Mouse (Mus musculus) liver, embryonic 14.5 days (tissue): Measurements from ENCODE around the gene Pllp. TPM values are rescaled to one million over a fixed set of nuclear protein-coding genes. Genes with fewer than 3 reads are reported as not detected.

Experiments
- ATAC-seq: fragments of 200-750 bp; cut with Nextera tagmentation; 2 replicates; pipeline ENCODE4 v1.8.0; 2017; ENCODE audit warnings: moderate number of reproducible peaks, mild to moderate bottlenecking, moderate library complexity; ENCODE audit not compliant: insufficient read depth
- DNase-seq, 3 experiments: peaks; one replicate each; pipeline ENCODE4 v3.0.0-alpha.2; 2012 to 2013; ENCODE audit warnings: low read depth in 3 of 3, low spot score in 3 of 3
- H3K27ac ChIP-seq: fragments of 300-500 bp; sonication (generic); 2 replicates; pipeline ENCODE4 v1.5.1; 2014; ENCODE audit warnings: moderate library complexity, mild to moderate bottlenecking, control low read depth, inconsistent platforms
- H3K27me3 ChIP-seq: fragments of 300-500 bp; sonication (generic); 2 replicates; pipeline ENCODE4 v1.6.1; 2014; ENCODE audit warnings: mild to moderate bottlenecking, low read length, moderate library complexity; ENCODE audit not compliant: control insufficient read depth, insufficient read depth
- H3K36me3 ChIP-seq: fragments of 300-500 bp; sonication (generic); replicated peaks from 2 replicates; pipeline ENCODE4 v1.6.1; 2014; ENCODE audit warnings: low read depth; ENCODE audit not compliant: control insufficient read depth, insufficient read depth
- H3K4me1 ChIP-seq, 2 experiments: fragments of 200-500 bp in 1 of 2; fragments of 300-500 bp in 1 of 2; sonication (generic) in 1 of 2; replicated peaks; 2 replicates each; pipeline ENCODE4 v1.6.1; 2012 to 2014; ENCODE audit warnings: antibody characterized with exemption in 1 of 2, inconsistent platforms in 1 of 2, low read length in 1 of 2; ENCODE audit not compliant: control insufficient read depth in 2 of 2, insufficient read depth in 2 of 2
- H3K4me2 ChIP-seq: fragments of 300-500 bp; sonication (generic); 2 replicates; pipeline ENCODE4 v1.6.1; 2014; ENCODE audit warnings: low read depth, mild to moderate bottlenecking, control low read depth, moderate library complexity
- H3K4me3 ChIP-seq, 2 experiments: fragments of 200-500 bp in 1 of 2; fragments of 300-500 bp in 1 of 2; sonication (generic) in 1 of 2; 2 replicates each; pipeline ENCODE4 v1.5.1; 2012 to 2014; ENCODE audit warnings: low read depth in 2 of 2, low read length in 2 of 2, mild to moderate bottlenecking in 2 of 2, control low read depth in 1 of 2, inconsistent platforms in 1 of 2, moderate library complexity in 1 of 2; ENCODE audit not compliant: insufficient read depth in 1 of 2
- H3K9ac ChIP-seq: fragments of 300-500 bp; sonication (generic); replicated peaks from 2 replicates; pipeline ENCODE4 v1.6.1; 2014; ENCODE audit warnings: mild to moderate bottlenecking, control low read depth, moderate library complexity
- H3K9me3 ChIP-seq: fragments of 300-500 bp; sonication (generic); 2 replicates; pipeline ENCODE4 v1.6.1; 2016; ENCODE audit warnings: low read length, mixed read lengths; ENCODE audit not compliant: control insufficient read depth
- CTCF ChIP-seq: IDR thresholded peaks from 2 replicates; pipeline ENCODE4 v1.5.1; 2016; ENCODE audit warnings: antibody characterized with exemption, low read depth, control low read depth
- EP300 ChIP-seq: IDR thresholded peaks from 2 replicates; pipeline ENCODE4 v1.6.1; 2016; ENCODE audit warnings: antibody characterized with exemption, low read depth
- WGBS: fragments of 180-500 bp; shearing (Covaris S2); extraction: QIAGEN DNeasy Blood & Tissue Kit; methylation state at CpG from one replicate; pipeline ENCODE4 v1.1.7; 2014; ENCODE audit not compliant: insufficient replicate concordance; 5-methylcytosine and 5-hydroxymethylcytosine counted together
- polyA plus RNA-seq, 2 experiments: library from polyadenylated mRNA; depleted of rRNA in 1 of 2; stranded (reverse) in 1 of 2; unstranded in 1 of 2; fragments of >200 nt; fragmentation: Nextera tagmentation in 1 of 2; extraction: Ambion mirVana in 1 of 2; gene quantifications; 2 replicates each; pipeline versions ENCODE4 v1.2.1 to v1.2.3; 2012 to 2014

The Pllp gene
- polyA plus RNA-seq, 2 experiments: 0.36 to 0.85 TPM

DNA sequence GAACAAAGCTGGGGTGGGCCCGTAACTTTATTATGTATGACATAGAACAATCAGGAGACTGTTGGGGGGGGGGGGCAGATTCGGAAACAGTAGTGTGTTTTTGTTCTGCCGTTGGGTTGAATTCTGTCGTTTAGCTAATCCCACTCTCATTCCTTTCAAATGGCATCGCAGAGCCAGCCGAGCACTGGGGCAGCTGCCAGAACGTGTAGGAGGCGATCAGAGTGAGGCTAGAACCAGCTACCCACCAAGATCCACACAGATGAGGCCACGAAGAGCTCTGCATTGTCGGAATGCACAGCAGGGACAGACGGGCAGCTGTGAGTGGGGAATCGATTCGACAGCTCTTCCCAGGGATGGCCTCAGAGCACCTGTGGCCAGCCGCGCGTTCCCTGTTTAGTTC is 3.3 kb upstream of the Pllp start:
- no peak overlapping the region for H3K9ac ChIP-seq
- H3K27ac ChIP-seq: no peak overlapping the region
- DNase-seq (no peak), ATAC-seq (no peak)
- no peaks in the 10 kb centered on the region for H3K9me3 ChIP-seq
- H3K4me3 ChIP-seq: no peak overlapping the region
- WGBS: 67% methylated on average over 16 of the region's 16 CpGs
- peaks cover 33% of the 10 kb centered on the region for H3K27me3 ChIP-seq
- TF ChIP-seq EP300 (no peak), CTCF (no peak)
- no peaks in the 10 kb centered on the region for H3K36me3 ChIP-seq
- peaks cover 0 to 4% of the 10 kb centered on the region in 2 experiments; a peak in 3 of 4 replicates for H3K4me1 ChIP-seq
- no peak overlapping the region for H3K4me2 ChIP-seq

GRCm38 (mm10) chr8:94697956-94698355 is 1.9 kb upstream of the Pllp start:
- Histone ChIP-seq H3K27me3 (peaks cover 45% of the 10 kb centered on the region), H3K9ac (no peak overlapping the region), H3K4me3 (no peak overlapping the region), H3K36me3 (no peaks in the 10 kb centered on the region), H3K4me2 (no peak overlapping the region), H3K9me3 (no peaks in the 10 kb centered on the region), H3K4me1 (peaks cover 0 to 2% of the 10 kb centered on the region in 2 experiments; a peak in 3 of 4 replicates), H3K27ac (no peak overlapping the region)
- ATAC-seq (no peak), DNase-seq (no peak)
- TF ChIP-seq CTCF (no peak), EP300 (no peak)
- 63% methylated on average over 6 of the region's 6 CpGs for WGBS

DNA sequence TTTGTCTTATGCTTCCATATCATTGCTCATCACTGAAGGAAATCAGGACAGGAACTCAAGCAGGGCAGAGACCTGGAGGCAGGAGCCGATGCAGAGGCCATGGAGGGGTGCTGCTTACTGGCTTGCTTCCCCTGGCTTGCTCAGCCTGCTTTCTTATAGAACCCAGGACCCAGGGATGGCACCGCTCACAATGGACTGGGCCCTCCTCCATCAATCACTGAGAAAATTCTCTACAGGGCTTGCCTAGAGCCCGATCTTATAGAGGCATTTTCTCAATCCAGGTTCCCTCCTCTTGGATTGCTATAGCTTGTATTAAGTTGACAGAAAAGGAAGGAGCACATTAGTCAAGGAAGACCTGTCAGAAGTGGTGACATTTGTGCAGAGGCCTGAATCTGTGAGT is 488 bp upstream of the Pllp start:
- no peaks in the 10 kb centered on the region for H3K4me1 ChIP-seq
- 43% methylated on average over 3 of the region's 3 CpGs for WGBS
- no peak overlapping the region for H3K9ac ChIP-seq
- no peak for TF ChIP-seq CTCF
- no peak for TF ChIP-seq EP300
- no peak for DNase-seq
- no peak overlapping the region for H3K27ac ChIP-seq
- H3K4me3 ChIP-seq: no peak overlapping the region
- H3K27me3 ChIP-seq: peaks cover 49% of the 10 kb centered on the region
- H3K36me3 ChIP-seq: no peaks in the 10 kb centered on the region
- no peak for ATAC-seq
- H3K9me3 ChIP-seq: no peaks in the 10 kb centered on the region
- H3K4me2 ChIP-seq: no peak overlapping the region; the same call in 1 of the 2 replicates

- Histone ChIP-seq H3K9ac (no peak overlapping the region), H3K27ac (no peak overlapping the region), H3K4me2 (peak overlapping the region; percentile 61), H3K27me3 (peaks cover 49% of the 10 kb centered on the region), H3K4me3 (peak overlapping the region; percentile 16 to 44), H3K4me1 (no peaks in the 10 kb centered on the region), H3K9me3 (no peaks in the 10 kb centered on the region), H3K36me3 (no peaks in the 10 kb centered on the region)
- 2% methylated on average over 31 of the region's 31 CpGs for WGBS
- TF ChIP-seq EP300 (no peak), CTCF (no peak)
- DNase-seq (no peak), ATAC-seq (0 out of 2 replicates have a peak, but pooled peaks have one; percentile 18)
These were observed 611 bp downstream of the Pllp start for GRCm38 (mm10) chr8:94695341-94695993.

- H3K36me3 ChIP-seq: no peaks in the 10 kb centered on the region
- no peak overlapping the region for H3K27ac ChIP-seq
- DNase-seq (no peak), ATAC-seq (no peak)
- no peak for TF ChIP-seq CTCF
- TF ChIP-seq EP300: no peak
- peaks cover 49% of the 10 kb centered on the region for H3K27me3 ChIP-seq
- no peaks in the 10 kb centered on the region for H3K9me3 ChIP-seq
- no peak overlapping the region for H3K4me2 ChIP-seq
- H3K9ac ChIP-seq: no peak overlapping the region
- no peak overlapping the region for H3K4me3 ChIP-seq
- no peaks in the 10 kb centered on the region for H3K4me1 ChIP-seq
- WGBS: 7% methylated on average over 6 of the region's 6 CpGs
These were observed 1.4 kb downstream of the Pllp start for GRCm38 (mm10) chr8:94694701-94695100.
